Mouse (Mus musculus): ENCODE data around the gene Gbp3. TPM values are rescaled to one million over a fixed set of nuclear protein-coding genes. Genes with fewer than 3 reads are reported as not detected.
"Not testable (repeated sequence)": the region's sequence is repeated elsewhere in the genome, so short reads cannot be mapped to it uniquely, and the experiment has no call there.

The Gbp3 gene
- 1 to 10 TPM; 3.5 to 4.1 TPM for total RNA-seq (2021)

DNA sequence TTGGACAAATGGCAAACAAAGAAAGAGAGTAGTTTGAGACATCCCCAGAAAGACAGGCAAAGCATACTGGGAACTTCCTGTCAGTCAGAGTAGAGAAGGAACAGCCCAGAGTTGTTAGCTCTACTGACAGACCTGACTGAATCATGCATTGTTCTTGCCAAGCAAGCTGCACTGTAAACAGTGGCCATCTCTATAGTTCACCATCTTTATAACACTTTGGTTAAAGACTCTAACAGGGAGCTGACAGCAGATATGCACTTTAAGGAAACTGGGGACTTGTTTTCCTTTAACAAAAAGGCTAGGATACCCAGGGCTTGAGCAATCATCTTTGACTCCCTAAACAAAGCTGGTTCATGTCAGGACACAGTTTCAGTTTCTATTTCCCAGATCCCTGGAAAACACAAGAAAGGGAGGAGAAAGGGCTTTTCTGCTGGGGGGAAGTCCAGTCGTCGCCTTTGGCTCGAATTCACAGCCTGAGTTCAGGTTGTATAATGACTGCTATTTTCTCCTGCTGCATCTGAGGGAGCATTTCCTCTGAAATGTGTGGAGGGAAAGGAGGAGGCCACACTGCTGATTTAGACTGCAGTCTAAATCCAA lies at the start of gene Gbp3:
Gene Gbp3 (plus strand): TSS at position 395 of the 597 bp plus-strand sequence.
- intact Hi-C loops (cut with DNase I): loop anchor here (1.0 kb wide), 1 partner anchor 69 kb away; no protein-coding TSS in a partner anchor
- DNase-seq (ENCODE audit: low spot score in 2 of 2): no peak

DNA sequence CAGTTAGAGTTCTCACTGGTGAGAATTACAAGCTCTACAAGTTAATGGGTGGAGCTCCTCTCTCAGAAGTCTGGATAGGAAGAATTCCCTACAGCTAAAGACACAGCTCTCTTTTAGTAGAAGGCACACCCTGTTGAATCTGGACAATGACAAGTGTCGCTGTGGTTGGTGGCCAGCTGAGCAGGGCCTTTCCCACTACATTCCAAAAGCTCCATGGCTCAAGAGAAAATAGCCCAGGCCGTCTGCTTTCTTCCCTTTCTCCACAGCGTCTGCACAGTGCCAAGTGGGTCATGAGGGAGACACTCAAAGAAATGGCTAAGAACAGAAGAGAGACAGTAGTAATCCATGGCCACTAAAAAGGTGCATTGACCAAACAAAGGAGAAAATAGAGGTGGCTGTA lies 31.7 kb upstream of the Gbp3 start:
- no peak for DNase-seq (ENCODE audit: low spot score in 2 of 2)
- intact Hi-C loops (cut with DNase I): no loop called here

DNA sequence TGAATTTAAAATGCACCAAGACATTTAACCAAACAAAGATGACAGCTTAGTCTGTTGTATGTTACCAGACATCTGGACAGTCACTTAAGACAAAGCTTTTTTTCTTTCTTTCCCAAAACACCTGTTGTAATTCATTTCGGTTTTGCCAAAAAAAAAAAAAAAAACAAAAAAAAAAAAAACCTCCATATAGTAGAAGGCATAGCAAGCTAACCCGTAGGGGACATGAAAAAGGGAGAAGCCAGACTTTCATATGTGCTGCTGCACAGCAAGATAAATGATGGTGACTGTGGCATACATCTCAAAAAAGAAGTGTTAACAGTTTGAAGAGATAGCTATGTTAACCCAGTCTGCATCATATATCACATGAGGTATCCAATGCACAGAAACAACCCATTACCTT lies 30.2 kb upstream of the Gbp3 start:
- intact Hi-C loops (cut with DNase I): no loop called here
- no peak for DNase-seq (ENCODE audit: low spot score in 2 of 2)

DNA sequence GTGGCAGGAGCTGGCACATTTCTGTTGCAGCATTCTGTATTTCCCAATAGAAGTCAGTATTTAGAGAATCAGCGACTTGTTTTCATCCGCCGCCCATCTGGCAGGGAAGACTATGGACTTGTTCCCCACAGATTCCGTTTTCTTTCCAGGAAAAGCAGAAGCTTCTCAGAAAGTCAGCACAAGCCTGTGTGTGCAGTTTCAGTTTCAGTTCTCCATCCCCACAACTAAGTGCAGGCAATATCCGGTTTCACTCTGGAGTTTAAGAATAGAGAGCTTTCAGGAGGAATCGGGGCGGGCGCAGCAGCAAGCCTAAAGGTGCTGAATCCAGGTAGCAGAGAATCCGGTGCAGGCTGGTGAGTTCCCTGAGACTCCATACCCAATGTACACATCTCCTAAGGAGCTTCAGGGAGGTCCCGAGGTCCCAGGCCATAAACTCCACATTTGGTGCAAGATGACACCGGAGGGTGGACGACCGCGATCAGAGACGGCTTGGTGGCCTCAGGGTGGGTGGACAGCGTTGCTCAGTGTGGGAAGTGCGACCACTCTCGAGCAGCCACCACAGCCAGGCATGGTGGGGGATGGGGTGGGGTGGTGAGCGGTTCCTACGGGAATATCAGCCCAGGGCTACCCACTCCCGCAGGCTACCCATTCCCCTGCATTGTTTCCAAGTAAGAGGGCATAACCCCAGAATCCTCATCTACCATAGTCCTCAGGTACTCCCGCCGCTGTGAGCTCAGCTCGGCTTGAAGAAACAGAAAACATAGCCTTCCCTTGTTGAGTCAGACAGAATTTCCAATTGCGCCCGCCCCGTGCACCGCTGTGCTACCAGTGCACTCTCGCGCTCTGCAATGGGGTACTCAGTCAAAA lies 29.5 kb upstream of the Gbp3 start, which contains the start of gene Gbp7:
Gene Gbp7 (plus strand): TSS at position 256 of the 867 bp plus-strand sequence.
- DNase-seq (ENCODE audit: low spot score in 2 of 2): peak; percentile 9 to 35
- intact Hi-C loops (cut with DNase I): loop anchor here (2.0 kb wide), 1 partner anchor 36 kb away; no protein-coding TSS in a partner anchor

DNA sequence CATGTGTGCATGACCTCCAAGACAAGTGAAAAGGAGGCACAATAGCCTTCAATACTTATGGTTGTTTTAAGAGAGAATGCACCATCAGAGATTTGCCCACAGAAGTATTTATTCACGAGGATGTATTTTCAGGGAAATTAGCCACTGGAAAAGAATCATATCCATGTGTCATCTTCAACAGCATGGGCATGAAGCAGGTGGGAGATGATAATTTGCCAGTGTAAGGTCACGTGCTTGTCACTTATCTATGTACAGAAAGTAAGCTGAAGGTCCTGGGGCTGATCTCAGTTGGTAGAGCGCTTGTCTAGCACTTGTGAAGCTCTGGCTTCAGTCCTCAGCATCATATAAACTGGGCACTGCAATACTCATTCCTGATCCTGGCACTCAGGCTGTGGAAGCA lies 28.2 kb upstream of the Gbp3 start:
- intact Hi-C loops (cut with DNase I): loop anchor here (2.0 kb wide), 1 partner anchor 37 kb away; no protein-coding TSS in a partner anchor
- DNase-seq (ENCODE audit: low spot score in 2 of 2): no peak

DNA sequence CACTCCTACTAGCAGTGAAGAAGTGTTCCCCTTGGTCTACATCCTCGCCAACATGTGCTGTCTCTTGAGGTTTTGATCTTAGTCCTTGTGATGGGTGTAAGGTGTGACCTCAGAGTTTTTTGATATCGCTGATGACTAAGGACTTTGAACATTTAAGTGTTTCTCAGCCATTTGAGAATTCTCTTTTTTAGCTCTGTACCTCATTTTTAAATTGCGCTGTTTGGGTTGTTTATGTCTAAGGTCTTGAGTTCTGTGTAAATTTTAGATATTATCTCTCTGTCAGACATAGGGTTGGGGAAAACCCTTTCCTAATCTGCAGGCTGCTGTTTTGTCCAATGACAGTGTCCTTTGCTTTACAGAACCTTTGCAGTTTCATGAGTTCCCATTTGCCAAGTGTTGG lies 26.6 kb upstream of the Gbp3 start:
- no peak for DNase-seq (ENCODE audit: low spot score in 2 of 2)
- intact Hi-C loops (cut with DNase I): no loop called here

DNA sequence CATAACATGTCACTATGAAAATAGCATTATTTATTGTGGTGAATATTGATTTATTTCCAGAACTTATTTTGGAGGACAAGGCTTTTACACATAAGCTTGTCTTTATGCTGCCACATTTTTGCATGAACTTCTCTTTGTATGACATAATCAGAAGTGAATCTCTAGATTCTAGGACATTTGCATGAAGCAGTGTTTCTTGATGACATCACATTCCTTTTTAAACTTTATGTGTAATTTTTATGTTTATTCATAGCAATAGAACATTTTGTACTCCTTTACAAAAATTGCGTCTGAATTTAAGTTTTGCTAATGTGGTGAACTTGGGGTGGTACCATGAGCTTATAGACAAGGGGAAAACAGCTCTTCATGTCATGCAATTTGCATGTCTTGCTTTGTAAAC lies 24.2 kb upstream of the Gbp3 start:
- DNase-seq (ENCODE audit: low spot score in 2 of 2): no peak
- intact Hi-C loops (cut with DNase I): no loop called here

DNA sequence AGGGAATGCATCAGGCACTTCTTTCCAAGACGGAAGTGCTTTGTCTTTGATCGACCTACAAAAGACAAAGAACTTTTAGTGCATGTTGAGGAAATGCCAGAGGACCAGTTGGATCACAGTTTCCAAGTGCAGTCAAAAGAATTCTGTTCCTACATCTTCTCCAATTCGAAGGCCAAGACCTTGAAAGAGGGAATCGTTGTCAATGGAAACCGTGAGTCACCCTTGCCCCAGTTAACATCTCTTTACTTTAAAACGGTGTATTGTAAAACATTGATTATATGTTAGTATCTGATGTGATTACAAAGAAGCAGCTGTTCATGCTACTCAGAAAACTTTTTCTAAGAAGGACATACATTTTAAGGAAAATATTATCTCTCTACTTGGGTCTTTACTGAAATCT lies 18.4 kb upstream of the Gbp3 start:
- intact Hi-C loops (cut with DNase I): no loop called here

DNA sequence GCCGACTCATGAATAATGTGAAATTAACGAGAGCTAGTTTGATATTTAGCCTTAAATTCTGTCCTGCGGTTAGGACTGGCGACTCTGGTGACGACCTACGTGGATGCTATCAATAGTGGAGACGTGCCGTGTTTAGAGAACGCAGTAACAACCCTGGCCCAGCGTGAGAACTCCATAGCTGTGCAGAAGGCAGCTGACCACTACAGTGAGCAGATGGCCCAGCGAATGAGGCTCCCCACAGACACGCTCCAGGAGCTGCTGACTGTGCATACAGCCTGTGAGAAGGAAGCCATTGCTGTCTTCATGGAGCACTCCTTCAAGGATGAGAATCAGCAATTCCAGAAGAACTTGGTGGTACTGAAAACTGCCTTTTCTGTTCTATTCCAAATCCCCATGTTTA lies 17.1 kb upstream of the Gbp3 start:
- intact Hi-C loops (cut with DNase I); DNase-seq (ENCODE audit: low spot score in 2 of 2): not testable (repeated sequence)

More for the DNA sequence above, 18.4 kb upstream of the Gbp3 start:
- DNase-seq (ENCODE audit: low spot score in 2 of 2): no peak

DNA sequence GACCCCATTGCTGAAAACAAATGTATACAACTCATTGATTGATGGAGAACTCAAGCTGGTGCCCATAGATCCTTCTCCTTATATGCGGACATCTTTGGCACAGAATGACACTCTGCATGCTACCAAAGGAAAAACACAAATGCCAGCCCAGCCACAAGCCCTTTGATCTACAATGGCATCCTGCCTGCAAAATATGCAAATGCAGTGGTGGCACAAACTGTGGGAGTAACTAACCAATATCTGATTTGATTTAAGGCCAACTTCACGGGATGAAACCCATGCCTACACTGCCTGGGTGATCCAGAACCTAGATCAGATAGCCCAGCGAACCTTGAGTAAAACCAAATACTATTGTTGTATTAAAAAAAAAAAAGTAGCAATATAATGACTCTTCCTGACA lies 13.1 kb upstream of the Gbp3 start:
- intact Hi-C loops (cut with DNase I): no loop called here
- DNase-seq (ENCODE audit: low spot score in 2 of 2): no peak

DNA sequence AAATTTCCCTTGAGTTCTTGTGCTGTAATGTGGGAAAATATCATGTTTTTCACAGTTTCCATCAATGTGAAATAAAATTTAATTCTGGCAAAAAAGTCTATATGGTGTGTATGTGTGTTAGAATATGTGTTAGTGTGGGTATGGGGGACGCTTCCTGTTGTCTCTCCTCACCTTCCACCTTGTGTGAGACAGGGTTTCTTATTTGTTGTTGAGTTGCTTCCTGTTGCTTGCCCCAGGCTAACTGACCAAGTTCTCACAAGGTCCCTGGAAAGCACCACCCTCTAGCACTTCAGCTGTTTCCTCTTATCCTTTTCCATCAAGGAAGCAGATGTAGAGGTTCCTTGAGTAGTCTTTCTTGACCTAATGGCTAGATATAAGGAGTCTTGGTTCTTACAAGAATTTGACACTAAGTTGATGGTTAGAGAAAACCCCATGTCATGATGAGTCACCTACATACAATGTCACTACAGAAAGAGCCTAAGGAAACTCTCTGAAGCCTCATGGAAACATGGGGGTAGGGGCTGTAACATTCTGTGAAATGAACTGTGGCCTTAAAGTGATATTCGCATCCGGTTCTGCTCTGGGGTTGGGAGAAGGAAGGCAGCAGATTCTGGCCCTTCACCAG lies 9.7 kb upstream of the Gbp3 start:
- intact Hi-C loops (cut with DNase I): no loop called here
- no peak for DNase-seq (ENCODE audit: low spot score in 2 of 2)

DNA sequence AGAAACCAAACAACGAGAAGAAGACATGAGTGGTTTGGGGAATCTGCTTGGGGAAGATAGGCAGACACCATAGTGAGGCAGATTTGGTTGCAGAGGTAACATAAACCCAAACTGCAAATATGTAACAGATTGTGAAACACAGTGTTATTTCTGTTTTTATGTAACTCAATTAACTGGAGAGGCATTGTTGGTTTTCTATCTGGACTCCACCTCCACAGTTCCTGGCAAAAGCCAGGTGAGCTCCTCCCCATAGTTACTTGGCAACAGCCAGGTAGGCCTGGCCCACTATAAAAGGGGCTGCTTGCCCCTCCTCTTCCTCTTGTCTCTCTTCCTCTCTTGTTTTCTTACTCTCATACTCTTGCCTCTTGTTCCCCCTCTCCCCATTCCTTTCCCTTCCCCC lies 5.2 kb upstream of the Gbp3 start:
- intact Hi-C loops (cut with DNase I): no loop called here

DNA sequence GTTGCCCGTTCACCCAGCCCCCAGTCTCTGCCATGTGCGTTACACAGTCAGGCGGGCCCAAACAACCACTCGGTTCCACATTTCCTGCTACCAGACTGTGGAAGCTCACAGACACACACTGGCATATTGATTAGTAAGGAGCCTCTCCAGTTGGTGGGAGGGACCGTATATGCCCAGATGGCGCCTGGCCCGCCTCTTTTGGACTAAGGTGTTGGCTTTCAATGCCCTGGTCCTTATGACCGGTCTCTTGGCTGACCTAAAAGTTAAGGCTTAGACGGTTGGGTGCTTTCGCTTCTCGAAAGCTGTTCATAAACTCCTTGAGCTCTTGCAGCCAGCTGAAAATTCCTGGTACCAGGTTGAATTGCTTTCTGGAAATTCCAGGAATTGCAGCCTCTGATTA lies 4.2 kb upstream of the Gbp3 start:
- DNase-seq (ENCODE audit: low spot score in 2 of 2): no peak

More for the DNA sequence above, 5.2 kb upstream of the Gbp3 start:
- DNase-seq (ENCODE audit: low spot score in 2 of 2): no peak

DNA sequence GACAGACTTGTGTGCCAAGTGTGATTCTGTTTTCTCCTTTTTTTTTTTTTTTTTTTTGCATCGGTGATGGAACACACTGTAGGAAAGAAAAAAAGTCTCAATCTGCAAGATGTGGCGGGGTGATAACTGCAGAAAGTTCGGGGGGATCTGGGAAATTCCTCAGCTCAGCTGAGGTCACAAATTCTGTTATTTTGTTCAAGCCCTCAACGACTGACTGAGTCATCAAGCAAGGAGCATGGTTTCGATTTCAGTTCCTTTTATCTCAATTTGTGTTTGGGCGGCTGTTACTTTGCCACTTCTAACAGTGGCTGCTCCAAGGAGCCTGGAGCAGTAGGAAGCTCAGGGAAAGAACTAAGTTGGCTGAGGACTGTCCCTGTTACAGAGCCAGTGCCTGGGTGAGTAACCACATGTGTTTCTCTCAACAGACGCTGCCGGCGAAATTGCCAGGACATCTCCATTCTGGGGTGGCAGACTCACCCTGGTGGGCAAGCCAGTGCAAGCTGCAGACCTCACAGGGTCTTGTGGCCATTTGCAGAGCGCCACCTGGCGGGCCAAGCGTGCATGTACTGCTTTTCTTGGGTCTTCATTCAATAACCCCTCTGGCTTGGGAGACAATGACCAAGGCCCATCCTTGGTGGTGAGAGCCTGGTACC lies 596 bp downstream of the Gbp3 start:
- DNase-seq (ENCODE audit: low spot score in 2 of 2): peak; percentile 64 to 72

More for the DNA sequence above, 4.2 kb upstream of the Gbp3 start:
- intact Hi-C loops (cut with DNase I): no loop called here

DNA sequence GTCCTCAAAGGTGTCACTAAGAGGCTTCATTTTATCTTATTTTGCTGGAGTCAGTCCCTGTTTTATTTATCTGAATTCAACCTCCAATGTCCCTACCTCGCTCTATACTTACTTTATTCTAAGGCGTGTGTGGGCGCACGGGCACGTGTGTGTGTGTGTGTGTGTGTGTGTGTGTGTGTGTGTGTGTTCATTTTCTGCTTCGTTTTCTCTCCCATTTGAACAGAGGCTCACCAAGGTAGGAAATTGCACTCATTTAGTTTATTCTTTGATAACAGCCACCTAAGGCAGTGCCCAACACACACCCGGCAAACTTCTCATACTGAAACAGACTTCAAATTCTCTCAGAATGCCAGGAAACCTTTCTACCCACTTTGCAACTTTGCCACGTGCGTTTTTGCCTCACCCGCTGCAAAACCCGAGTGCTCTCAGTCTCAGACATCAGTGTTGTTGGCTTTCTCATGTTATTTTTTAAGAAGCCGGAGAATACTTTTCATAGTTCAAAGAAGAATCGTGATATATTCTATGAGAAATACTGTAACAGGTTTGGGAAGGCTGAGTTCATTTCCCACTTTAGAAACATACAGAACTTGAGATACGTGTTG lies 1.3 kb downstream of the Gbp3 start:
- intact Hi-C loops (cut with DNase I): no loop called here
- DNase-seq (ENCODE audit: low spot score in 2 of 2): no peak

More for the DNA sequence above, 596 bp downstream of the Gbp3 start:
- intact Hi-C loops (cut with DNase I): loop anchor here (1.0 kb wide), 1 partner anchor 70 kb away; no protein-coding TSS in a partner anchor

DNA sequence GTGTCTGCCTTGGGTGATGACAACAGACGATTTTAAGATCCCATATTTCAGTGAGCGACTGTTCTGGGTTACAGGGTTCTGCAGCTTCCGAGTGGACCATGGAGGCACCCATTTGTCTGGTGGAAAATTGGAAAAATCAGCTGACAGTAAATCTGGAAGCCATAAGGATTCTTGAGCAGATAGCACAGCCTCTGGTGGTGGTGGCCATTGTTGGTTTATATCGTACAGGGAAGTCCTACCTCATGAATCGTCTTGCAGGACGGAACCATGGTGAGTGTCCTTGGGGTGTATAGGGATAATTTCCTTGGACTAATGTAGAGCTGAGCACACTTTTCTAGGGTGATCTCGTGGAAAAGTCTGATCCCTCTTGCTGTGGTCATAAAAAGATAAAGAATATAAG lies 1.8 kb downstream of the Gbp3 start:
- intact Hi-C loops (cut with DNase I): no loop called here
- DNase-seq (ENCODE audit: low spot score in 2 of 2): no peak

DNA sequence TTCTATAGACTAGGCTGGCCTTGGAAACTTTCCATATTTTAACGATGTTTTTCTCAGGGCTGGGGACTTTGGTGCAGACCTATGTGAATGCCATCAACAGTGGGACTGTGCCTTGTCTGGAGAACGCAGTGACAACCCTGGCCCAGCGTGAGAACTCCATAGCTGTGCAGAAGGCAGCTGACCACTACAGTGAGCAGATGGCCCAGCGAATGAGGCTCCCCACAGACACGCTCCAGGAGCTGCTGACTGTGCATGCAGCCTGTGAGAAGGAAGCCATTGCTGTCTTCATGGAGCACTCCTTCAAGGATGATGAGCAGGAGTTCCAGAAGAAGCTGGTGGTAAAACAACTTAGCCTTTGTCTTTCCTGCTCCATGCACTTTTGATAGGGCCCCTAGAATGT lies 7.7 kb downstream of the Gbp3 start:
- intact Hi-C loops (cut with DNase I); DNase-seq (ENCODE audit: low spot score in 2 of 2): not testable (repeated sequence)

DNA sequence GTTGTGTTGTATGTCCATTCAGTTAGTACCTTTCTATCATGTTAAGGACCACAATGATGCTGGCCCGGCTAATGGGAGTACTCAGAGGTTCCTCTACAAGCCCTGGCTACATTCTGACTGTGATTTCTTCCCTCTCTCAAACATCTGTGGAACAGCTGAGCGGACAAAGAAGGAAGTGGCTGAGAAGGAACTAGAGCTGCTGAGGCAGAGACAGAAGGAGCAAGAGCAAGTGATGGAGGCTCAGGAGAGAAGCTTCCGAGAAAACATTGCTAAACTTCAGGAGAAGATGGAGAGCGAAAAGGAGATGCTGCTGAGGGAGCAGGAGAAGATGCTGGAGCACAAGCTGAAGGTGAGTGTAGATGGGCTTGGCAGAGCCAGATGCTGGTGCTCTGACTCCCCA lies 10.9 kb downstream of the Gbp3 start:
- intact Hi-C loops (cut with DNase I): no loop called here
- no peak for DNase-seq (ENCODE audit: low spot score in 2 of 2)

DNA sequence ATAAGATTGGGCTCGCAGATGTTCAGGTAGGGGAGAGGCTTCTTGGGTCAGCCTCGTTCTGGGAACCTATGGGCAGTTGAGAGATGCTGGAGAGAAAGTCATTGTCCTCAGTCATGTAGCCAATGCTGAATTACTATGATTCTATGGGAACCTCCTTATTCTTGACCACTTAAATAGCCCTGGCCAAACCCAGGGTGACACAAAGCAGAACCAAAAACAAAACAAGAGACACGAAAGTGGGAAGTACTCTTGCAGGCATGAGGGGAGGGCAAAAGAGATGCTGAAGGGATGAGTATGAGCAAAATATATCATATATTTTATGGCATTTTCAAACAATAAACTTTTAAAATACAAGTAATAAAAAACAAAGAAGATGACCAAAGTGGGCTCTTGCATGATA lies 17.3 kb downstream of the Gbp3 start:
- intact Hi-C loops (cut with DNase I): no loop called here

DNA sequence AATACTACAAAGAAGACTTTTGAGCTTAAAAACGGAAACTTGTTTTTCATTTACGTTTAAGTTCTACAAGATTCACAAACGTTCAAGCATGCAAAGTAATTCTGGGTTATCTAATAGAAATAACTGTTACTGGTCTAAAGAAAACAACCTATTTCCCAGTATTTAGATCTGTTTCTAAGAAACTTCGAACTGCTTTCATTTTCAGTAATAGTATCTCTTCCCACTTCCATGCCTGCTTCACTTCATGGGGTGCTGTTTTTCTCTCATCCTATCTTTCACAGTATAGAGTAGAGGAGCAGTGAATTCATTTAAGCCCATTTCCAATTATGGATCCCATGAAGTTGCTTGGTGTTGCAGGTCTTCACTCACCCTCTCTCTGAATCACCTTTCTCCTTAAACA lies 18.5 kb downstream of the Gbp3 start:
- intact Hi-C loops (cut with DNase I): no loop called here
- no peak for DNase-seq (ENCODE audit: low spot score in 2 of 2)

More for the DNA sequence above, 17.3 kb downstream of the Gbp3 start:
- no peak for DNase-seq (ENCODE audit: low spot score in 2 of 2)

Measured in left cerebral cortex, postnatal 36 days (tissue).